Mouse (Mus musculus) left cerebral cortex, postnatal 25 days (tissue): ENCODE results near the gene Cldn22. TPM values are rescaled to one million over a fixed set of nuclear protein-coding genes. Genes with fewer than 3 reads are reported as not detected.
"Not testable (repeated sequence)": the region's sequence is repeated elsewhere in the genome, so short reads cannot be mapped to it uniquely, and the experiment has no call there.

ENCODE experiments used
- DNase-seq, 2 experiments: peaks; one replicate each; pipeline ENCODE4 v3.0.0; 2022; ENCODE audit warnings: low spot score in 2 of 2, mixed read lengths in 1 of 2
- intact Hi-C: fragments of 180-260 bp; cut with DNase I; formaldehyde crosslinking; loops from one replicate; pipeline ENCODE4 v1.15.1; 2025
- total RNA-seq, 2 experiments: library from RNA; stranded (reverse); gene quantifications; 2 replicates each; pipeline ENCODE4 v1.2.3; 2021

Gene Cldn22
- under 1 TPM; 0.46 to 0.62 TPM for total RNA-seq

DNA sequence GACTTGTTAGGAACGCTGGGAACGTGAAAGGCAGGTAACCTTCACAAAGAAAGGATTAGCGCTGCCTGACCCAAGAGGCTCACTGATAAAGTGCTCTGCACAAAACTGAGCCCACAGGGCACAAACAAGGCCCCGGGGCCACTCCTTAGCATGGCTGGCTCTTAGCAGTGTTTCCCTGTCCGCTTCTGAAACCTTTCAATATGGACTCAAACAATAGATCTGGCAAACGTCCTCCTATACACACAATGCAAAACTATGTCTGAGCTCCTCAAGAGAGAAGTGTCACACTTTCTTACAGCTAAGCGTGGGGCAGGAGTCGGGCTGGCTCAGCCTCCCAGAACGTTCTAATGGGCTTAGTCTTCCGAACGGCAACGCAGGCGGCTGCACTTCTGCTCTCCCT lies at the start of gene Cldn22:
Gene Cldn22 (plus strand): TSS at position 301 of the 400 bp plus-strand sequence.
- intact Hi-C loops = no loop called here
- peak in 1 of 2 experiments; percentile 12 for DNase-seq

DNA sequence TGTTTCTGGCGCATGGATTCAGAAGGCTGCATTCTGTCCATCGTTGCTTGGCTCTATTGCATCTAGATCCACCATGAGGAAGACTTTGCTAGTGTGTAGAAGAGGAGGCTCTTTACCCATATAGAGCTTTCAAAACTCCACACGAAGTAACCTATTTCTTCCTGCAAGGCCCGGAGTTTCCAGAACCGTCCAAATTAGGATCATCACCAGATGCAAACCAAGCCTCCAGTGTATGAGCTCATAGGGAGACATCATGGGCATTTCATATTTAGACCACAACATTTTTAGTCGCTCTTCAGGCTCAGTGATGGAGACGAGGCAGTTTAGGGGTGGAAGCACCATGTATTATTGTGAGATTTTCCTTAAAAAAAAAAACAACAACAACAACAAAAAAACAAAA lies 46.9 kb upstream of the Cldn22 start:
- intact Hi-C loops = no loop called here
- peak in 1 of 2 experiments; percentile 57 for DNase-seq

DNA sequence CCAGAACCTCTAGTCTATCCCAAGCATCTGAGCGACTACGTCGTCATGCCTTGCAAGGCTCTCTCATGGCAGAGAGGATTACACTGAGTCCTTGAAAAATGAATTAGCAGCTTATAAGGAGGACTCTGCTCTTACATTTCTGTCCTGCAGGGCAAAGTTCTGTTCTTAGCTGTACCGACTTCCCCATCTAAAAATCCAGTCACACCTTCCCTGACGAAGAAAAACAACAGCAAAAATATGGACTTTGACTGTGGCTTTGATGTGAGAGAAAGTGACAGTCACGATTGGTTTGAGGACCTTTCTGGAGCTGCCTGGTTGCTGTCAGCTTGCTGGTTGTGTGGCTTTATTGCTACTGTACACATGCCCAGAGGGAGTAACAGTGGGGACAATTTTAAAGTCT lies 44.7 kb upstream of the Cldn22 start:
- intact Hi-C loops = no loop called here

DNA sequence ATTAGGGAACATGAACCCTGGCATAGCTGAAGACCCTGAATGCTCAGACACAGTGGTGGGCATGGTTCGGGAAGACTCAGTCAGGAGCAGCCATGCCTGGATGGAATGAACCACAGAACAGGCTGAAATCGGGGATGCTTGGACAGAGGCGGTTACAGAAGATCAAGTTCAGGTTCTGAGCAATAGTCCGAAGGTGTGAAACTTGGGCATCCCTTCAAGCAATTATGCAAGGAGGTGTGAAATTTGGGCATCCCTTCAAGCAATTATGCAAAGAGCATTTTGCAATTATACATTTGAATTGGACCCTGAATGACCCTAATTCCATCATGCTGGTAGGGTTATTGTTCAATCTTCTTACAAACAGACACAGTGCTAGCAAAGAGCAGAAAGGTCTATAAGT lies 42.4 kb upstream of the Cldn22 start:
- DNase-seq = no peak
- intact Hi-C loops = no loop called here

More for the DNA sequence above, 44.7 kb upstream of the Cldn22 start:
- DNase-seq = no peak

DNA sequence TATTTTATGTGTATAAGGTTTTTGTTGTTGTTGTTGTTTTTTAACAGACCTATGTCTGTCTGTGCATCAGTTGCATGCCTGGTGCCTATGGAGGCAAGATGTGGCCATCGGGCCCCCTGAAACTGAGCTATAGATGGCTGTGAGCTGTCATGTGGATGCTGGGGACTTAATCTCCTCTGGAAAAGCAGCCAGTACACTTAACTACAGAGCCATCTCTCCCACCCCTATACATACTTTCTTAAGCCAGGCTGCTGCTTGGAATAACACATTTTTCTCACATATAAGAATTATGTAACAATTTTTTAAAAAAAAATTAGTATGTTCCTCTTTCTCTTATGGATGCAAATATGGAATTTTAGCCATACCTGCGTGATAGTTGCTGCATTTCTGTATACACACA lies 40.7 kb upstream of the Cldn22 start:
- intact Hi-C loops = no loop called here
- DNase-seq = peak in 1 of 2 experiments; percentile 80

DNA sequence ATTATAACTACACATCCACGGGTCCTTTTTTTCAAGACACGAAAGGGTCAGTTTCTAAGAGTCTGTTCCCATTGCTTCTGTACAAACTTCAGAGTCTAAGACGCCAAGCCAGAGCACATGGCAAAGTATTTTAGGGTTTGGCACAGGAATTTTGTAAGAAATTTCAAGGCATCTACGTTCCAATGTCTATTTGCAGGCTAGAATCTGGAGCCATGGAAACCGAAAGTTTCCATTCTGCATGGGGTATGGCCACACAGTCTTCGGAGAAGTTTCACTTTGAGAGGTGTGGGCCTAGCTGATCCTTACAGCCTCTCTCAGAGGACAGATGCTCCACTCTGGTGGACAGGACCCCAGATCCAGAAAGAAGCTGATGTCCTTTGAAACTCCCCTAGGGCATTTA lies 40.3 kb upstream of the Cldn22 start:
- DNase-seq = peak; percentile 46 to 93
- intact Hi-C loops = no loop called here

DNA sequence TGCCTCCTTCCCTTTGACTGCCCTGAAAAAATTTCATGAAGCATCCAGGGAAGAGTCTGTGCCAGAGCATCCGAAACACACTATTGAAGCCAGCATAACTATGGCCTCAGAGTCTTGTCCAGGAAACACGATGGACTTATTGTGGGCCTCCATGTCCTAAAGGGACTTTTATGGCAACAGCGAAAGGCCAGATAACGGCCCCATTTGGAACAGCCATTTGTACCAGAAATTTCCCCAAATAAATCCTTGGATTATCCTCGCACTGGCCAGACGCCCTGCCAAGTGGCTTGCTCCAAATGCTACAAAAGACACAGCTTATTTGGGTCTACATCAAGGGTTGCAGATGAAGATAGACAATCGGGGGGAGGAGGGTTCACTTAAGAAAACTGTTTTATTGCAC lies 39.8 kb upstream of the Cldn22 start:
- intact Hi-C loops = no loop called here
- DNase-seq = no peak

DNA sequence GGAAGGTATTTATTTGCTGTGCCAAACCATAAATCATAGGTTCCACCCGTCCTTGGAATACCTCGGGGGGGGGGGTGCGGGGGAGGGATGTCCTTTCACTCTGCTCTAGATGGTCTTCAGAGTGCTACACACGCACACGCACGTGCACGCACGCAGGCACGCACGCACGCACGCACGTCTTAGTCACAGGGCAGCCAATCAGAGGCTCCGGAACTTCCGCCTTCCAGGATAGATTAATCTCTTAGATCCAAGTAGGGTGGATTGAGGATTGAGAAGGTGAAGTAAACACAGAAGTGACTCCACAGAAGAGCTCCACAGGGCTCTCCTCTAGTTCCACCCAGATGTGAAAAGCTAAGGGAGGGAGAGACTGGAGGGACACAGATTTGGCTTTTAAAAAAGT lies 38.0 kb upstream of the Cldn22 start:
- DNase-seq = no peak
- intact Hi-C loops = no loop called here

DNA sequence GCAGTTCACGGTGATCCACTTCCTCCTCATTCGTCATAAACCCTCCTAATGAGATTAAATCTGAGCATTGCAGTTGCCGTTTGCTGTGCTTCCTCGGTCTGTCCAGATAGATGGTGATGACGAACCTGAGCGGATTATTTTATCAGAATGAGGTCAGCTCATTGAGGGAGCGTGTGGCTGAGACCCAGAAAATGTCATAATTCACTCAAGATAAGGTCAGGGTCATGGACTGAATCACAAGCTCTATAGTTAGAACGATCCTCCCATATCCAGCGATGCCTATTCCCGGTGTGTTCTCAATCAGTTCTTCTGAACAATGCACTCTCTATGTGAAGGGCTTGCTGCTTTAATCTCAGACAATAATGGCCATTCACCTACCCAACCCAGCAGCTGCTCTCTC lies 36.6 kb upstream of the Cldn22 start:
- no peak for DNase-seq
- intact Hi-C loops = no loop called here

DNA sequence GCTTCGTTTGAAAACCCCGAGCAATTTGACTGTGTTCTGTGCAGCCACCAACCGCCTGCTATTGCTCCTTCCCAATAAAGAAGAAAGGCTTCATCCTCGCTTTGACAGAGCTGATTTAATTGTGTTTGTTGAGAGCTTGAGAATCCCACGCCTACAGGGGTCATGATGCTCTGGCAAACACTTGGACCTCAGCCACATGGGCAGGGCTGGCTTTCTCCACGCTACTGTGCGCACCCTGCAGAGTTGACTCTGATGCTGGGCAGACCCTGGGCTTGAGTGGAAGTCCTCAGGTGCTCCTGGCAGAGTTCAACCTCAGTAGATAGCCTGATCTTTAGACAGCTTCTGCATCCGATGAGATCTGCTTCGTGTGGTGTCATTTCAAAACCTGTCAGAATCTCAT lies 32.3 kb upstream of the Cldn22 start:
- no peak for DNase-seq
- intact Hi-C loops = no loop called here

DNA sequence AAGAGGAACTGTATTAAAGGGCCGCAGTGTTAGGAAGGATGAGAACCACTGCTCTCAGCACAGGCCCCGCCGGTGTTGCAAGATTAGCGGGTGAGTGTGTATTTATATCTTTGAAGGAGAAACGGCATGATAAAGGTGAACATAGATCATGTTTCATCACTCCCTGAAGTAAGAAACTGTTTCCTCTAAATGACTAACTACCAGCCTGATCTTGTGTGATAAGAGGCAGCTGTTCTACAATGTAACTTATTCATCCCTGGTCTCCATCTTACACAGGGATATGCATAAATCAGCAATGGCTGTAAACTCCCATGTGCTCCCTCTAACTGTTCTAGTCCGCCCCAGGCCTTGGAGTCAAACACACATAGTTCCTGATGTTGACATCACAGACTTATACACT lies 24.8 kb upstream of the Cldn22 start:
- intact Hi-C loops = no loop called here
- DNase-seq = no peak

DNA sequence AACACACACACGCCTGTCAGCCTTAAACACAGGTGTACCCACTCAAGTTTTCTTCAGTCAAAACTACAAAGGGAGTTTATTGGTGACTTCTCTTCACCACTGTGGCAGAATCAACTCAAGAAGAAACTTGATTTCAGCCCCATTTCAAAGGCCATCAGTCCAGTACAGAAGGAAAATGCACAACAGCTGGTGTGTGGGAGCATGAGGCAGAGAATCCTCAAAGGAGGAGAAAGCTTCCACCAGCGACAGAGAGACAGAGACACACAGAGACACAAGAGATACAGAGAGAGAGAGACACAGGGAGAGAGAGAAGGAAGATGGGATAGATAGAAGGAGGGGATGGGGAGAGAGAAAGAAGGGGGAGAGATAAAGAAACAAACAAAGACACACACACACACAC lies 21.9 kb upstream of the Cldn22 start:
- DNase-seq = peak in 1 of 2 experiments; percentile 52
- intact Hi-C loops = no loop called here

DNA sequence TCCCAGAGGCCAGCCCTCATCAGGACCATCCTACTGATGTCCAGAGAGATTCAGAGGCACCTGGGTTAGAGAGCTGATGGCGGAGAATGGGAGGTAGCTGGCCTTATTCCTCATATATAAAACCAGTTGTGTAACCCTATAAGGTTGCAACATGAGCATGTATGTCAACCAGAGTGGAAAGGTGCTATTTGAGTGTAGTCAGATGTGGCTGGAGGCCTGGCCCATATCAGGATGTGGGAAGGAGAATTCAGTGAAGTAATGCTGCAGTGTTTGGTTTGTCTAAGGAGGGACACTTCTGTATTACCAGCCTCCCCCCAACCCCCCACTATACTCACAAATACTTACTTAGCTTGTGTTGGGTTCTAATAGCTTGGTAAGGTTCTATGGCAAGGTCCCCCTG lies 20.0 kb upstream of the Cldn22 start:
- intact Hi-C loops = no loop called here
- DNase-seq = no peak

DNA sequence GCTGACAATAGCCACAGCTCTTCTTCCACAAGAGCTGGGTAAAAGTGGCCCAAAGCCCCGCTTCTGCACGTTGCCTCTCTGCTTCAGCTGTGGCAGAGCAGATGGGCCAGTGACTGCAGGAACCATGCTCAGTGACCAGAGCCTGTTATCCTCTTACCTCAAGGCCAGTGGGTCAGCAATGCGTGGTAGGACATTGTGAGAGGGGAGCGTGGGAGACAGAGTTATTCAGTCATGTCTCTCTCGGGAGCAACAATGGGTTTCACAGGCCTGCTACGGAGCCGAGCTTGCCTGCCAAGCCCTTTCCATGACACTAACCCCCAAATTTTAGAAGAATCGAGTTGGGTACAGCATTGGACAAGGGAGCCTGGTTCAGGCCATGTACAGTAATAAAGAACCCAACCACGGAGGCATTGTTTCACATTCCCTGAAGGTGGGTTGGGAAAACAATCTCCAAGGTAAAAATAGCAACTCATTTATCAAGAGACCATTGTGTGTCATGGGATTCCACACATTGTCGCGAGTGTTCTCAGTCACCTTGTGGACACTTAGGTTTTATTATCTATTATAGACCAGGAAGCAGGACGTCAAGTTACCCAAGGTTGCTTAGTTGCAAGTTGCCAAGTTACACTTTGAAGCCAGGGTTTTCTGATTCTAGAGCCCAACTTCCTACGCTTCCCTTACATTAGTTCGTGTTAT lies 14.2 kb upstream of the Cldn22 start:
- intact Hi-C loops = no loop called here
- DNase-seq = no peak

DNA sequence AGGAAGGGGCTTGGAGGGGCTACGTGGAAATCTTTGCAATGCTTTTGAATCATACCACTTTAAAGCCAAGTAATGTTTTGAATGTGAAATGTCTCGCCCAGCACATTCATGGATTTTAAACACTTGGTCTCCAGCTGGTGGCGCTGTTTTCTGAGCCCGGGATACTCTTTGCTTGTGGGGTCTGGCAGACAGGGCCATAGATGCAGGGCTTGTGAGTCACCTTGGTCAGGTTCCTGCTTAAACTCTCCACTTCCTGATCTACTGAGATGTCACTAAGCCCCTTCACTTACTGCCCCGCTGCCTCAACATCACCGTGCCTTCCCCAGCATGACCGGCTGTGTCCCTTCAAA lies 13.6 kb upstream of the Cldn22 start:
- intact Hi-C loops = no loop called here
- no peak for DNase-seq

DNA sequence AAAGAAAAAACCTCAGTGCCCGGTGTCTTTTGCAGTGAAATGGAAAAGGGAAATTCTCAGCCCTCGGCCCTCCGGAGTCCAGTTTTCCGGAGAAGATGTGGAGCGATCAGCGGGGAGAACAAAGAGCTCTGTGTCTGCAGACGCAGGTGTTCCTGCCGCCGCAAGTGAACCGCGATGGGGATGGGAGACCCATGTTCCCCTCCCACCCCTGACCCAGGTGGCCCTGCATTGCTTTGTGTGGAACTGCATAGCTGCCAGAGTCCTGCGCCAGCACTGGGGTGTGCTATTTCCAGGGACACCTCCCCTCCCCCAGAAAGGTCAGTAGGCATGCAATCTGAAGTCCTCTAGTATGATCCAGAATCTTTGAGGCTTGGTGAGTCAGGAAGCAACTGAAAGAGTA lies 13.1 kb upstream of the Cldn22 start:
- intact Hi-C loops = no loop called here
- no peak for DNase-seq

DNA sequence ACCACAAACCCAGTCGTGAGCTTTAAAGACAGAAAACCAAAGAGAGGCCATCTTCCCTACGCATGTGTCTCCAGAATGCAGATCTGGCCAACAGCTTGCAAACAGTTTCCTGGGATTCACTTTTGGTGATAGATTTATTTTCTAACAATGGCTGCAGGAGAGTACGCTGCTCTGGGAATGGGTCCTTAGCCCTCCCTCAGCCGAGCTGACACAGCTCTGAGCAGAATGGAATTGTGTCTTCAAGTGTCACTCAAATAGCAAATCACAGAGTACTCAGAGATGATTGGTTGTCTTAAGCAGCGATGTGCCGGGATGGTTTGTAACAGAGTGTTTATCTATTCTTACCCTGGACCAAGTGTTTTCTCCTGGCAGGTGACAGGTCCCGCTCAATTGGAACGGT lies 5.2 kb upstream of the Cldn22 start:
- intact Hi-C loops = no loop called here
- no peak for DNase-seq

DNA sequence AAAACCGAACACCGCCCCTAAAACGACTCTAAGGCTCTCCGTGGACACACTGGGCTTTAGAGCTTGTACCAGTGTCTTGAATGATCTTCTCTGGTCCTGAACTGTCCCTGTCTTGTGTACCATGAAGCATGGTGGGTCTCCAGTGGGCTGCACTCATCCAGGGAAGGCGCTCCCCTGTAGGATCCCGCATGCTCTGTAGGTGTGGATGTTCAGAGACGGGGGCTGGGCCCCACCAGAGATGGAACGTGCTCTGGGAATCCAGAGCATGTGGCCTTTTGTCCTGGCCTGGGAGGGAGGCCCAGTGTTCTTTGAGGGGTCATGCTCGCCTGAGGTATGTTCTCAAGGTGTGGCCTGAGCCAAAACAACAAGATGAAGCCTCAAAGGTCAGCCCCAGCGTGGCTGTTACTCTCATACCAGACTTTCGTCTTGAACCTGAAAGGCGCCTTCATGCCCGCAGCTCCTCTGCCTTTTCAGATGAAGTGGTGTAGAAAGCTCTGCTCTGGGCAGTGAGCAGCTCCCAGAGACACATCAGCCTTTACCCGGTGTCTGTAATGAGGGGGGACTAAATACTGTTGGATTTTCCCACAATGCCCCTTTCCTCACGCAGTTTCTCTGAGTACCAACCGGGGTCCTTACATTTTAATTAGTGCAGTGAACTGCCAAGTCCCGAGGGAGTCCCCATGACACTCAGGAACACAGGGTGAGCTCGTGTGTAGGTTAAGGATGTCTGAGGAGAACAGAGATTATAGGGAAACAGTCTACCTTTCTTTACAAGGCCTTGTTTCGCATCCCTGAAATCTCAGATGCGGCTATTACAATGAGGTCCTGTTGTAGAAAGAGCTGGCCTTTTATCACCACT lies 3.1 kb upstream of the Cldn22 start:
- DNase-seq = no peak
- intact Hi-C loops = no loop called here

DNA sequence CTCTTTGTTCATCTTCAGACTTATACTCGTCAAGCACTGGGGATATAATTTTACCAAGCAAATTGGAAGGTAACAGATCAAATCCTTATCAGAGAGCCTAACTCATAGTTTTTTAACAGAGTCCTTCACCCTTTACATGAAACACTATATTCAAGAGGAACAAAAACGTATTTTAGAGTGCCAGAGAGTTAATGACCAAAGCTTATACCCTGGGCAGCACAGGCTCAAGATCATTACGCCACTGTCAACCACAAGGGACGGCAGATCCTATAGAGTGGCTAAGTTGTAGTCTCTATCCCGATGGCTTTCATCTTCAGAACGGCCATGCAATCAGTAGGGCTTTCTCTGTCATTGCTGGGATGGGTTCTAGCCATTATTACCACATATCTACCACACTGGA lies 2.4 kb upstream of the Cldn22 start, which contains the start of gene Cldn24:
Gene Cldn24 (plus strand): TSS at position 301 of the 400 bp plus-strand sequence.
- intact Hi-C loops = no loop called here
- DNase-seq = no peak

DNA sequence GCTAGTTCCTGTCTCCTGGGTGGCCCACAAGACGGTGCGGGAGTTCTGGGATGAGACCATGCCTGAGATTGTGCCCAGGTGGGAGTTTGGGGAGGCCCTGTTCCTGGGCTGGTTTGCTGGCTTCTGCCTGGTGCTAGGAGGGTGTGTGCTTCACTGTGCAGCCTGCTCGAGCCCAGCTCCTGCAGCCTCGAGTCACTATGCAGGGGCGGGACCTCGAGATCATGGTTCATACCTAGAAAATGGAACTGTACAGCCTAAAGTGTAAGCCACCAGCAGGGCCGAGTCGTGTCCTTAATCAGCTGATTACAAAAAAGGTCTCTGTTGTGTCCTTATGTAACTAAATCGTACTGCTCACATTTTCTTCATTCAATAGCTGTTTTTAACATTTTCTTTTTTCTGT lies 1.7 kb upstream of the Cldn22 start:
- intact Hi-C loops, DNase-seq: not testable (repeated sequence)

DNA sequence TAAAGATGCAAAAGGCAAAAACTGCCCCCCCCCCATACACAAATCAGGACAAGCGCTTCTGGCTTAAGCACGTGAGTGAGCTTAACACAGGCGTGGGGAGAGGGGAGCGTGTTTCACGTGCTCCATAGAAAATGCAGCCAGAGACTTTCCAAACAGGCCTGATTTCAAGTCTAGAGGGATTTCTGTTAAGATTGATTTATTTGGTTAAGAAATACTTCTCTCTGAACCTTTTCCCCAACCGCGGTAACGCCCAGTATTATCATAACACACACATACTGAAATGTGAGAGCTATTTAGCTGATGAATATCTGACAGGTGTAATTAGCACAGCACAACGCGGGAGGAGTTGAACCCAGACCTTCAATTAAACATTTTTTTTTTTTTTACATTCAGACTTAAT lies 505 bp upstream of the Cldn22 start:
- DNase-seq = peak in 1 of 2 experiments; percentile 13
- intact Hi-C loops = no loop called here
